Mouse (Mus musculus) bone marrow, adult 2 months (tissue): ENCODE measurements around the gene Zbed6.

ENCODE experiments used
- CTCF ChIP-seq: fragments of 200-500 bp; IDR thresholded peaks from 2 replicates; pipeline ENCODE4 v1.5.1; 2011; ENCODE audit warnings: low read length, control low read depth; ENCODE audit not compliant: control insufficient read depth, insufficient read depth
- POLR2A ChIP-seq: fragments of 200-500 bp; IDR thresholded peaks from 2 replicates; pipeline ENCODE4 v1.6.1; 2011; ENCODE audit warnings: low read depth, mild to moderate bottlenecking, control low read depth, low read length, borderline replicate concordance; ENCODE audit not compliant: control insufficient read depth

GRCm38 (mm10) chr1:133671266-133671665 is 10.6 kb upstream of the Zbed6 start:
- no peak for TF ChIP-seq POLR2A
- no peak for TF ChIP-seq CTCF
